Mouse (Mus musculus) right cerebral cortex, postnatal 14 days (tissue): ENCODE measurements around the gene Rasa4.
"Not testable (repeated sequence)": the region's sequence is repeated elsewhere in the genome, so short reads cannot be mapped to it uniquely, and the experiment has no call there.

ENCODE experiments used
- DNase-seq: peaks from one replicate; pipeline ENCODE4 v3.0.0; 2022

Rasa4 gene

GRCm38 (mm10) chr5:136069411-136069810 lies 14.3 kb upstream of the Rasa4 start:
- no peak for DNase-seq

- no peak for DNase-seq
Observed at GRCm38 (mm10) chr5:136073051-136073450, 10.7 kb upstream of the Rasa4 start.

GRCm38 (mm10) chr5:136073526-136073925 lies 10.2 kb upstream of the Rasa4 start:
- no peak for DNase-seq

- no peak for DNase-seq
Observed at GRCm38 (mm10) chr5:136075076-136075475, 8.6 kb upstream of the Rasa4 start.

GRCm38 (mm10) chr5:136076284-136076683 lies 7.4 kb upstream of the Rasa4 start:
- peak; percentile 39 for DNase-seq

GRCm38 (mm10) chr5:136077001-136077550 lies 6.6 kb upstream of the Rasa4 start:
- DNase-seq: no peak

GRCm38 (mm10) chr5:136078136-136078535 lies 5.6 kb upstream of the Rasa4 start:
- DNase-seq: no peak

GRCm38 (mm10) chr5:136082345-136082744 lies 1.4 kb upstream of the Rasa4 start:
- no peak for DNase-seq

GRCm38 (mm10) chr5:136084144-136084881 lies 597 bp downstream of the Rasa4 start:
- no peak for DNase-seq

GRCm38 (mm10) chr5:136084891-136085651 lies 1.4 kb downstream of the Rasa4 start:
- DNase-seq: no peak

- no peak for DNase-seq
Observed at GRCm38 (mm10) chr5:136086290-136086689, 2.6 kb downstream of the Rasa4 start.

- no peak for DNase-seq
Observed at GRCm38 (mm10) chr5:136088821-136089575, 5.3 kb downstream of the Rasa4 start.

- DNase-seq: no peak
Observed at GRCm38 (mm10) chr5:136091927-136092326, 8.2 kb downstream of the Rasa4 start.

- no peak for DNase-seq
Observed at GRCm38 (mm10) chr5:136094249-136095010, 10.7 kb downstream of the Rasa4 start.

- DNase-seq: no peak
Observed at GRCm38 (mm10) chr5:136095089-136095488, 11.4 kb downstream of the Rasa4 start.

- DNase-seq: no peak
Observed at GRCm38 (mm10) chr5:136098536-136098935, 14.8 kb downstream of the Rasa4 start.

GRCm38 (mm10) chr5:136102099-136102820 lies 18.5 kb downstream of the Rasa4 start:
- DNase-seq: peak; percentile 78

GRCm38 (mm10) chr5:136104511-136104910 lies 20.8 kb downstream of the Rasa4 start:
- DNase-seq: no peak

- no peak for DNase-seq
Observed at GRCm38 (mm10) chr5:136108486-136108885, 24.8 kb downstream of the Rasa4 start.

- no peak for DNase-seq
Observed at GRCm38 (mm10) chr5:136109042-136109441, 25.3 kb downstream of the Rasa4 start.

- DNase-seq: not testable (repeated sequence)
Observed at GRCm38 (mm10) chr5:136113546-136113945, 29.8 kb downstream of the Rasa4 start.
